Mouse (Mus musculus) embryo, embryonic 11.5 days (tissue): ENCODE data around the gene Tff1.
A peak's percentile ranks its signal among the peaks of the same experiment; 100 is the strongest.

ENCODE experiments used
- DNase-seq: peaks from one replicate; pipeline ENCODE4 v3.0.0-alpha.2; 2012; ENCODE audit warnings: low read depth, low spot score

Gene Tff1

DNA sequence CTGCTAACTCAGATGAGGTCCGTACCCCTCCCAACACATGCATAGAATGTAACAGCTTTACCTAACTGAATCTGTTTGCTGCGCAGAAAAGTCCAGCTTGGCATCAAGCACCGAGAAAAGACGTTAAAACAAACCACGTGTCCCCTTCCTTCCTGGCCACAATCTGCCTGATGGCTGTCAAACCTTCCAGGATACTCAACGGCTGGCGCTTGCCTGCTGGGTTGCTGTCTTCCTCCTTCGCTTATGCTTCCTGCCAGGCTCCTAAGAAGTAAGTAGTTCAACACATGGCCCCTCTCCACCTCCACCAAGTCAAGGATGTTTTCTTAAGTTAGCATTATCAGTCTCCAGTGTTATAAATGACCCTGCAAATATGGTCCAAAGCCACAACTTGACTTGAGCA lies 11.3 kb downstream of the Tff1 start:
- no peak for DNase-seq

DNA sequence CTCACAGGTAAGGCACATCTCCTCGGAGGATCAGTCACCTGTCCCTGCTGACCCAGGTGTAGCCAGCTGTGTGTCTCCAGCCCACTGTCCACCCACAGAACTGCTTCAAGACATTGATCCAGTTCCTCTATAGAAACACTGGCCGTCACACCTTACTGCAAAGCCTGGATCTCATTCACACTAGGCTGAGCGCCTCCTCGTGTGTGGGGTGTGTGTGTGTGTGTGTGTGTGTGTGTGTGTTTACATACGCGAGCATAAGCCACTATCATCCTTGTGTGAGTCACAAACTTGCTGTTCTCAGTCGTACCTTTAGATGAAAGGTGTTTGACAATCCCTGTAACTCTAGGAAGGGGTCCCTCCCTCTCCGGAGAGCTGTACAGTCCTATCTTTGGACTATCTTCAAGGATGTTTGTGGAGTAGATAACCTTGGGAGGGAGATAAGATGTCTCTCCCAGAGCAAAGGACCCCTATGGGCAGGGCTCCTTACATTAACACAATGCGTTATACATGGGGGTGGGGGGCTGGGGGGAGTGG lies 12.0 kb downstream of the Tff1 start:
- DNase-seq = no peak

DNA sequence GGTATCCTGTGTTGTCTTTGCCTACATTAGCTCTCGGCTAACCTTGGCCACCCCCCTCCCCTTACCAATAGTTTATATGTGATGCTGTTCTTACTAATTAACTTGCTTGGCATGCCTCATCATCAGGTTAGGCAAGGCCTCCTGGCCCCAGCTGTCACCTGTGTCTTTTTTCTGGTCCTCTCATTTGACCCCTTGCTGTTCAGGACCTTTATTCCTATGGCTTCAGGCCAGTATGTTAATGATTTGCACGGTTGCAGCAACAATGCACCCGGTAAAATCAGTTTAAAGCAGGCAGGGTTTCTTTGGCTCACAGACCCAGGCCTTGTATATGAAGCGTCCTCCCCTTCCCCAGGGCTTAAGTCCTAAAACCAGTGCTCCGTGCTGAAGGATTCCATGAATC lies 12.6 kb downstream of the Tff1 start:
- DNase-seq = no peak

GRCm38 (mm10) chr17:31145998-31146397 lies 19.1 kb downstream of the Tff1 start:
- DNase-seq = no peak

- DNase-seq = no peak
These were observed 20.7 kb downstream of the Tff1 start, which contains the start of gene Tff2 for GRCm38 (mm10) chr17:31144040-31145037. Tff2 (minus strand) TSS chr17:31144282.

GRCm38 (mm10) chr17:31142116-31142515 lies 23.0 kb downstream of the Tff1 start:
- DNase-seq = no peak

DNA sequence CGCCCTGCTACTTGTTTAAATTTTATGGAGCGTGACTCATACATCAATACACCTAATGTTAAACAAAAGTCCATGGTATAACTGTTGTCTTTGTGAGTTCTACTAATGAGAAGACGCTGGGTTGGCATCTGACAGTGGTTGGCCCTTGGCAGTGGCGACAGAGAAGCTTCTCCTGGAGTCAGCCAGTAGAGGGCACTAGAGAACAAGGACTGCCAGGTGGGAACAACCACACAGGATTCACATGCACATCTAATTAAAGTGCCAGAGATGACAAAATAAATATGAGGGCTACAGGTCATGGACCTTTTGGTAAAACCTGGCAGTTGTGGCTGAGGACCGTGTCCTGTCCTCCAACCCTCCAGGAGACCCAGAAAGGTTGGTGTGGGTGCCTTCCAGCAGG lies 26.7 kb downstream of the Tff1 start:
- DNase-seq = peak; percentile 53

GRCm38 (mm10) chr17:31136821-31137220 lies 28.3 kb downstream of the Tff1 start:
- DNase-seq = no peak

DNA sequence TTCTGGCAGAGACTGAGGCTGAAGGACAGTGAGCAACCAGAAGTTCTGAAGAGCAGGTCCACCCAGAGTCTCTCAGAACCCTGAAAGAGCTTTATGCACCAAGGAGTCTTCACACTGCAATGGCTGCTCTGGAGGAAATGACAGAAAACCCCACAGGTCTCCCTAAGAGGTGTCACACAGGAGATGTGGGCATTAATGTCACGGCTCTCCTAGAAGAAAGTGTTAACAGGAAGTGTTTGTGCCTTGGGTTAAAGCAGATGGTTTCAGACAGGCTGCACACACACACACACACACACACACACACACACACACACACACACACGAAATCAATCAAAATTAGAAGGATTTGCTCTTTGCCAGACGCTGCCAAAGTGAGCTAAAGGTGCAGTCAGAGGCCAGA lies 28.8 kb downstream of the Tff1 start:
- no peak for DNase-seq

DNA sequence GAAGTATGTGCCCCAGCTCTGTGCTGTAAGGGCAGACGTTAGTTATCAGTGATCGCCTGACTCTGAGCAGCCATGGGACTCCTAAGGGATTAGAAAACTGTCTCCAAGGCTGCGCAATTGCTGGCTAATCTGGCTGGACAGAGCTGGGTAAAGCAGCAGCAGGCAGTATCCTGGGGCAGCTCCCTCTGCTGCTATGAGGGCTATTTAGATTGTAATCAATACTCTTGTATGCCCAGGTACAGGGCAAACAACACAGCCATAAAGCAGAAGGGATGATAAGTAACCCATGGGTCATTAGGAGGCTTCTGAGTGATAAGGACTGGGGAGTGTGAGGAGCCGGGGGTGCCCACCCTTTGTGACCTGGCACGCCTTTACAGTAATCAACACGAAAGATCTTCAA lies 30.2 kb downstream of the Tff1 start:
- DNase-seq = no peak

GRCm38 (mm10) chr17:31133776-31134175 lies 31.3 kb downstream of the Tff1 start:
- no peak for DNase-seq

DNA sequence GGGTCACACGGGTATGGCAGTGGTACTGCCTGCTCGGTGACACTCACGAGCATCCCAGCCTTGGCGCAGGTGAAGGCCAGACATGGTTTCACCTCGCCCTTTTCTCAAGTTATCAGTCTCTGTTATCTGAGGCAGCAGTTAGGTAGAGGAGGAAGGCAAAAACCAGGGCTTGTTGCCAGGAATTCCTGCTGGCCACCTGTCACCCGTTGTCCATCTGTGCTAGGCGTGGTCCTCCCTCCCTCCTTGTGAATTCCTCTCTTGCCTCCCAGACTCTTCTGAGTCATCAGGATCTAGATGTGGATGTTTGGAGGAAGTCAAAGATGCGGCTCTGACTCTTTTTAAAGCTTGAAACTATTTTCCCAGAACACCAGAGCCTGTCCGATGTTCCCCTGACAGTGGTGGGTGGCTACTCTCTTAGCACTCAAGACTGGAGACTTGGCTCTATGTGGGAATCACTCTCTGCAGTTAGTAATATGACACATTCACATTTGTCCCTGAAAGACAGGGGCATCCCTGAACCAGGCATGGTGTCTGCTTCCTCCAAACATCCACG lies 33.7 kb downstream of the Tff1 start:
- no peak for DNase-seq

DNA sequence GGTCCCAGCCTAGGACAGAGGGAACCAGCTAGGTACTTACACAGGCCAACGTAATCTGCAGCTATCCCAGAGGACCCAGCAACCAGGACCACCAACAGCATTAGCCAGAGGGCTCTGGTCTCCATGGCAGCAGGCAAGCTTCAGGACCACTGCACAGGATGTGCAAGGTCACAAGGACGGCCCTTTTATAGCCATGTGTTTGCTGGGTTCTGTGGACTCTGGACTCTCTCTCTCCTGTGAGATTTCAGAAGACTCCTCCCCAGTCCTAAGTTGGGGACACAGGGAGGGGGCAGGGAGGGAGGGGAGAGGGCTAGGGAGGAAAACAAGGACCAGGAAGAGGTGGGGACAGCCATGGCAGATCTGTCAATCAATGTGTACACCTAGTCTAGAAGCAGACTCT lies 35.6 kb downstream of the Tff1 start, which contains the start of gene Tff3:
Gene Tff3, minus strand, starts transcription at position 195 of the 400 bp plus-strand sequence.
- no peak for DNase-seq

- no peak for DNase-seq
These were observed 36.3 kb downstream of the Tff1 start for GRCm38 (mm10) chr17:31128708-31129318.

- no peak for DNase-seq
These were observed 39.4 kb downstream of the Tff1 start for GRCm38 (mm10) chr17:31125548-31126266.

DNA sequence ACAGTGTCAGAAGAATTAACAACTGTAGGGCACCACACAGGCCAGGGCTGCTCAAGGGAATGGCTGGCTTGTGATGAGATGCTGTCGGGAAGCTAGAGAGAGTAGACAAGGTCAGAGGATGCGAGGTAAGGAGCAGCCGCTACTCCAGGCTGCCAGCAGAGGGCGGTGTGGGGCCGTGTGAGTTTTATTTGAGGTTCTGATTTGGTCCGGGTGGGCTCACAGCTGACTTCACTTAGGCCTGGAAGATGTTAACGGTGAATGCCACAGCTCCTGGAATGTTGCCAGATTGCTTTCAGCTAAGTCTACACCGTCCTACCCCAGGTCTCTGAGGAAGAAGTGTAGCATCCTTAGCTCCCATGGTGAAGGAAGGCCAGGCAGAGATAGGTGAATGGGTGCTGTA lies 43.1 kb downstream of the Tff1 start:
- DNase-seq = peak; percentile 31

GRCm38 (mm10) chr17:31119429-31119828 lies 45.6 kb downstream of the Tff1 start:
- peak; percentile 56 for DNase-seq

DNA sequence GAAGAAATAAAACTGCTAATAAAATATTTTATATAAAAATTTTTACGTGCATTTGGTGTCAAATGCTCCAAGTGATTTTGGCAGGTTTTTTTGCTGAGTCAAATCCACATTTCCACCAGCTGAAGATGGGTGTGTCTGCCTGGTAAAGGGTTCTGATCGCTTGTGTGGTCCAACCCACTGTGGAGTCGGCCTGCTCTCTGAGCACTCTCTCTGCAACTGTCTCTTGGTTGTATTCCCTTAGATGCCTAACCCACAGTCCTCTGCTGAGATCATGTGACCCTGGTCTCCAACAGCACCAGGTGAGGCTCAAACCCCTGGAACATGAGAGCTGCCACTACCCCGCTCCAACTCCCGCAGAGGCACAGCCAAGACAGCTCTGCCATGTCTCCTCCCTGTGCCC lies 47.1 kb downstream of the Tff1 start:
- DNase-seq = no peak

- no peak for DNase-seq
These were observed 49.0 kb downstream of the Tff1 start for GRCm38 (mm10) chr17:31116063-31116462.

DNA sequence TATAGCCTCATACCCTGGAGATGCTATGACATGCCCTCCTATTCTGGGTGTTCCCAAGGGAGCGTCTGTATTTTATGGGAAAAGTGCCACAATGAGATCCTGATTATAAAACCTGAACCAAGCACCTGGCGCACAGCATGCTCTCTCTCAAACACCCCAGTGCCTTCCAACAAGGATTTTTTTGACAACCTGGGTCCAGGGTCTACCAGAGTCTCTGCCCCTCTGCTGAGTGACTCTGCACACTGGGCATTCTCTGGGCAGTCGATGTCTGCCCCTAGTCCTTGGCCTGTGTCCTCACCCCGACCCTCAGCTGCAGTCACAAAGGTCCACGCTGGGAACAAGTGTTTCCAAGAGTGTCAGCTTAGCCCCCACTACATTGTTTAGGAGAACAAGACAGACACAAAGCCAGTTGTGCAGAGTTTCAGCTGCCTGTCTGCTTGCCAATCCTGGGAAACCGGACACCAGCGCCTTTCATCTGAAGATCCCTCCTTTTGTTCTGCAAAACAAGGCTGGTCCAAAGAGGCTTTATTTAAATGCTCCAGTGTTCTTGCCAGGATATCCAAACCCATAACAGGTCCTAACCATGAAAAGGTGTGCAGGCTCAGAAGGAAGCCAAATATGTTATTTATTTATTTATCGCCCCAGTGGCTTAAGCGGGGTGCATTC lies 51.8 kb downstream of the Tff1 start:
- DNase-seq = no peak
